Mouse (Mus musculus): ENCODE data around the gene Tefm.

- TF ChIP-seq POLR2A (IDR thresholded peaks at IDR 0.05; ENCODE audit: extremely low read depth, insufficient read depth, low read length) (no peak), CTCF (IDR thresholded peaks at IDR 0.05; ENCODE audit: extremely low read depth, insufficient read depth, low read length) (no peak)
Observed at GRCm38 (mm10) chr11:80163362-80164116, 21.6 kb upstream of the Tefm start.

Data from cortical plate, adult 2 months (tissue).